Mouse (Mus musculus): ENCODE measurements around the gene Yipf2. TPM values are rescaled to one million over a fixed set of nuclear protein-coding genes. Genes with fewer than 3 reads are reported as not detected.

The Yipf2 gene
- 25.6 and 26.1 TPM in 2 replicates for polyA plus RNA-seq (2015; fragmentation: Nextera tagmentation; extraction: Ambion mirVana)

DNA sequence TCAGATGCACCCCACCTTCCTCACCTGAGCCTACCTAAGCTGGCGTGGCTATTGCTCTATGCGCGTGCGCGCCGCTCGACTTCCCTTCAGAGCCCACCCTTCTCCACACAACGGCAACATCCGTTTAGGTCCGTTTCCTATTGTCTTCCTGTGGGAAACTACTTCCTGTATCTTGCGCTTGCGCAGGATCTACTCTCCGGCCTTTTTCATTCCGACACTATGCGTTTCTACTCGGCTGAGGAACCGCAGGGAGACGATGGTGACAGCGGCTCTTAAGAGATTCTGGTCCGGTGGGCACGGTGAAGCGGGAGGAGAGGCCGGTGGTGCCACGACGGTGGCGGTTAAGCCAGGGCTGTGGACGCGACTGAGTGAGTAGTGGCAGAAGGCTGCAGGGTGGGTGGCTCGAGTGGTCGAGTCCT, at the start of gene Yipf2, which contains the start of gene Timm29:
TSS of gene Yipf2 (minus strand) at position 126 of the 419 bp plus-strand sequence.
TSS of gene Timm29 (plus strand) at position 20 of the 419 bp plus-strand sequence.
- H3K27ac ChIP-seq (ENCODE audit: low read depth, low read length) = peak within 1 kb of the TSS; percentile 79
- peak within 1 kb of the TSS; percentile 85 for H3K4me3 ChIP-seq (ENCODE audit: low read length)
- peaks cover 19% of the 10 kb centered on the region for H3K36me3 ChIP-seq (ENCODE audit: control insufficient read depth, insufficient read depth, low read length)
- H3K4me1 ChIP-seq (ENCODE audit: control insufficient read depth, insufficient read depth, low read depth, low read length) = peaks cover 27% of the 10 kb centered on the region
- no peaks in the 10 kb centered on the region for H3K27me3 ChIP-seq (replicated peaks; ENCODE audit: control insufficient read depth, insufficient read depth, low read length)
- WGBS = 0% methylated on average over 30 of the region's 30 CpGs
- ATAC-seq = peak; percentile 94
- no peaks in the 10 kb centered on the region for H3K9me3 ChIP-seq (ENCODE audit: control insufficient read depth, low read length)
- H3K4me2 ChIP-seq (ENCODE audit: low read length) = peak within 1 kb of the TSS; percentile 91
- peak within 1 kb of the TSS; percentile 88 for H3K9ac ChIP-seq (ENCODE audit: low read depth, low read length)

DNA sequence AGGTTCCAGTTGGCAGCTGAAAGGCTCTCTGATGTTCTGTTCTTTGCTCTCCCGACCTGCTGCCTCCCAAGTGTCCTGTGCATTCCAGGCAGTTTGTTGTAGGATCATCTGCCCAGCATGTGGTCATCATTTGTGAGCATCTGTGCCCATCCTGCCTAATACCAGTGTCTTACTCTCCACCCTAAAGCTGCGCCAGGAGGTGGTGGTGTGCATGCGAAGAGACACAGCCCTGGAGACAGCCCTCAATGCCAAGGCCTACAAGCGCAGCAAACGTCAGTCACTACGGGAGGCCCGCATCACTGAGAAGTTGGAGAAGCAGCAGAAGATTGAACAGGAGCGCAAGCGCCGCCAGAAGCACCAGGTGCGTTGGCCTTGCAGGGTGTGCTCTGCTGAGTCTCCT, 46.4 kb upstream of the Yipf2 start:
- peaks cover 78% of the 10 kb centered on the region for H3K36me3 ChIP-seq (ENCODE audit: control insufficient read depth, insufficient read depth, low read length)
- no peak overlapping the region for H3K4me2 ChIP-seq (ENCODE audit: low read length)
- no peaks in the 10 kb centered on the region for H3K4me1 ChIP-seq (ENCODE audit: control insufficient read depth, insufficient read depth, low read depth, low read length)
- no peaks in the 10 kb centered on the region for H3K27me3 ChIP-seq (replicated peaks; ENCODE audit: control insufficient read depth, insufficient read depth, low read length)
- no peak overlapping the region for H3K4me3 ChIP-seq (ENCODE audit: low read length)
- 86% methylated on average over 11 of the region's 11 CpGs for WGBS
- H3K9me3 ChIP-seq (ENCODE audit: control insufficient read depth, low read length) = no peaks in the 10 kb centered on the region
- no peak overlapping the region for H3K27ac ChIP-seq (ENCODE audit: low read depth, low read length)
- no peak overlapping the region for H3K9ac ChIP-seq (ENCODE audit: low read depth, low read length)
- ATAC-seq = no peak

DNA sequence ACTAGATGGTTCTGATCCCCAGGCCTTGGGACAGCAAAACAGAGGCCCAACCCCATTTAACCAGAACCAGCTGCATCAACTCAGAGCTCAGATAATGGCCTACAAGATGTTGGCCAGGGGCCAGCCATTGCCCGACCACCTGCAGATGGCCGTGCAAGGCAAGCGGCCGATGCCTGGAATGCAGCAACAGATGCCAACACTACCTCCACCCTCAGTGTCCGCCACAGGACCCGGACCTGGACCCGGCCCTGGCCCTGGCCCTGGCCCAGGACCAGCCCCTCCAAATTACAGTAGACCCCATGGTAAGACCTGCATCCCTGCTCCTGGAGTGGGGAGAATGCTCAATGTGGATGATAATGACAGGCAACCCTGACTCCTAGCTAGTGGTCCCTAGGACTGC, 43.0 kb upstream of the Yipf2 start:
- H3K4me3 ChIP-seq (ENCODE audit: low read length) = no peak overlapping the region
- H3K27me3 ChIP-seq (replicated peaks; ENCODE audit: control insufficient read depth, insufficient read depth, low read length) = no peaks in the 10 kb centered on the region
- H3K4me1 ChIP-seq (ENCODE audit: control insufficient read depth, insufficient read depth, low read depth, low read length) = no peaks in the 10 kb centered on the region
- H3K9ac ChIP-seq (ENCODE audit: low read depth, low read length) = no peak overlapping the region
- peaks cover 46% of the 10 kb centered on the region for H3K36me3 ChIP-seq (ENCODE audit: control insufficient read depth, insufficient read depth, low read length)
- H3K9me3 ChIP-seq (ENCODE audit: control insufficient read depth, low read length) = no peaks in the 10 kb centered on the region
- 0 out of 2 replicates have a peak, but pooled peaks have one; percentile 10 for ATAC-seq
- 47% methylated on average over 7 of the region's 7 CpGs for WGBS
- no peak overlapping the region for H3K27ac ChIP-seq (ENCODE audit: low read depth, low read length)
- H3K4me2 ChIP-seq (ENCODE audit: low read length) = no peak overlapping the region

DNA sequence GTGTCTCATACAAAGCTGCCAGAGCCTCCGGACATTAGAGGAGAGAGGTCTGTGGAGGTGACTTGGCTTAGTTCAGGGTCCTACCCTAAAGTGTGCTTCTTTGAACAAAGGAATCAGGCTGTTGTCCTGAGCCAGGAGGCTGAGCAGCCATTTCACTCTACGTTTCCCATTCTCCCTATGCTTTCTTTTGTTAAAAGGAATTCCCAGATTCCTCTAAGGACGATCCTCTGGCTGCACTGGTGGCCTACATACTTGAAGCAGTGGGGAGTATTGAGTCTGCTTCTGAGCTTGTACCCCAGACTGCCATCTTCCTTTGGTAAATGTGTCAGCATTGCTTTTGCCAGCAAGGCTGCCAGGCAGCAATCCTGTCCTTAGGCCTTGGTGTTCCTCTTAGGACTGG, 40.5 kb upstream of the Yipf2 start:
- ATAC-seq = no peak
- Histone ChIP-seq H3K36me3 (ENCODE audit: control insufficient read depth, insufficient read depth, low read length) (peaks cover 25% of the 10 kb centered on the region), H3K27ac (ENCODE audit: low read depth, low read length) (no peak overlapping the region), H3K4me1 (ENCODE audit: control insufficient read depth, insufficient read depth, low read depth, low read length) (no peaks in the 10 kb centered on the region), H3K4me3 (ENCODE audit: low read length) (no peak overlapping the region), H3K4me2 (ENCODE audit: low read length) (no peak overlapping the region), H3K9me3 (ENCODE audit: control insufficient read depth, low read length) (no peaks in the 10 kb centered on the region), H3K27me3 (replicated peaks; ENCODE audit: control insufficient read depth, insufficient read depth, low read length) (no peaks in the 10 kb centered on the region), H3K9ac (ENCODE audit: low read depth, low read length) (no peak overlapping the region)
- 56% methylated on average over 3 of the region's 3 CpGs for WGBS

DNA sequence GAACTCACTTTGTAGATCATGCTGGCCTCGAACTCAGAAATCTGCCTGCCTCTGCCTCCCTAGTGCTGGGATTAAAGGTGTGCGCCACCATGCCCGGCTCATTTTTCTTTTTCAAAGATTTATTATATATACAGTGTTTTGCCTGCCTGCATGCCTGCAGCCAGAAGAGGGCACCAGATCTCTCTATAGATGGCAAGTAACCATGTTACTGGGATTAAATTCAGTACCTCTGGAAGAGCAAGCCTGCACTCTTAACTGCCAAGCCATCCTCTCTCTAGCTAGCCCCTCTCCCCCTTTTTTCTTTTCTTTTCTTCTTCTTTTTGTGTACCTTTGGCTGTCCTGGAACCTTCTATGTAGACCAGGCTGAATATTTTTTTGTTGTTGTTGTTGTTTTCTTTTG, 38.0 kb upstream of the Yipf2 start:
- no peak overlapping the region for H3K4me2 ChIP-seq (ENCODE audit: low read length)
- H3K9ac ChIP-seq (ENCODE audit: low read depth, low read length) = no peak overlapping the region
- no peak overlapping the region for H3K4me3 ChIP-seq (ENCODE audit: low read length)
- no peak overlapping the region for H3K27ac ChIP-seq (ENCODE audit: low read depth, low read length)
- H3K36me3 ChIP-seq (ENCODE audit: control insufficient read depth, insufficient read depth, low read length) = peaks cover 9% of the 10 kb centered on the region
- H3K4me1 ChIP-seq (ENCODE audit: control insufficient read depth, insufficient read depth, low read depth, low read length) = peaks cover 3% of the 10 kb centered on the region; the same call in 1 of the 2 replicates
- no peak for ATAC-seq
- 78% methylated on average over 3 of the region's 3 CpGs for WGBS
- no peaks in the 10 kb centered on the region for H3K9me3 ChIP-seq (ENCODE audit: control insufficient read depth, low read length)
- H3K27me3 ChIP-seq (replicated peaks; ENCODE audit: control insufficient read depth, insufficient read depth, low read length) = no peaks in the 10 kb centered on the region

DNA sequence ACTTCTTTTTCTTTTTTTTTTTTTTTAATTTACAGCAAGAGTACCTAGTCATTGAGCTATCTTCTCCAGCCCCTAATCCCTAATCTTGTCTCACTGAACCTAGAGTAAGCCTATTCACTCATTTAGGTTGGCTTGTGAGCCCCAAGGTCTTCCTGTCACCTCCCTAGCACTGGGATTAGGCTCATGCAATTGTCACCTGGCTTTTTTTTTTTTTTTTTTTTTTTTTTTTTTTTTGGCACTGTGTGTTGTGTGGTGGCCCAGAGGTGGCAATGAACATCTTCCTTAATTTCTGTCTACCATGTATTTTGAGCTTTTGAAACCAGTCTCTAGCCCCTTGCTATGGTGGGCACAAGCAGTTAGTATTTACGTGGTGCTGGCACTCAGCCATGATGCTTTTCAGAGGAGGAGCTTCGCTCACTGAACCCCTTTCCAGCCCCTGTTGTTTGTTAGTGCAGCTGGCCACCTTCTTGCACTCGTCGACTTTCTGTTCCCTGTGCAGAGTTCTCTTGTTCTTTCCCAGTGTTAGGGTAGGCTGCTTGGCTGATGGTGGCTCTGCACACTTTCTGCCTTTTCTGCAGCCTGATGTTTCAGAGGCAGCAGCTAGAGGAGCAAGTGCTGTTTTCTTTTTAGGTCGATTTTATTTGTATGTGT, 34.6 kb upstream of the Yipf2 start:
- Histone ChIP-seq H3K4me1 (ENCODE audit: control insufficient read depth, insufficient read depth, low read depth, low read length) (peaks cover 3% of the 10 kb centered on the region; the same call in 1 of the 2 replicates), H3K27ac (ENCODE audit: low read depth, low read length) (no peak overlapping the region), H3K9me3 (ENCODE audit: control insufficient read depth, low read length) (no peaks in the 10 kb centered on the region), H3K4me3 (ENCODE audit: low read length) (no peak overlapping the region), H3K9ac (ENCODE audit: low read depth, low read length) (no peak overlapping the region), H3K4me2 (ENCODE audit: low read length) (no peak overlapping the region), H3K36me3 (ENCODE audit: control insufficient read depth, insufficient read depth, low read length) (no peaks in the 10 kb centered on the region), H3K27me3 (replicated peaks; ENCODE audit: control insufficient read depth, insufficient read depth, low read length) (no peaks in the 10 kb centered on the region)
- 62% methylated on average over 5 of the region's 5 CpGs for WGBS
- no peak for ATAC-seq

DNA sequence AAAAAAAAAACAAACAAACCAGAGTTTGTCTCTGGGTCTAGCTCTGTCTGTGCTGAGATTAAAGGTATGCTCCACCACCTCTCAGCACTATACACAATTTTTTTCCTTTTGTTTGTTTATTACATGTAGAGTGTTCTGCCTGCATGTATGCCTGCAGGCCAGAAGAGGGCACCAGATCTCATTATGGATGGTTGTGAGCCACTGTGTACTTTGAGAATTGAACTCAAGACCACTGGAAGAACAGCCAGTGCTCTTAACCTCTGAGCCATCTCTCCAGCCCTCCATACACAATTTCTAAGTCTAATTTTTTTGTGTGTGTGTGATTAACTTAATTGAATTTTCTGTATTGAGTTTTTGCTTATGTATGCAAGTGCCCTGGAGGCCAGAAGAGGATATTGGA, 33.9 kb upstream of the Yipf2 start:
- H3K36me3 ChIP-seq (ENCODE audit: control insufficient read depth, insufficient read depth, low read length) = no peaks in the 10 kb centered on the region
- no peaks in the 10 kb centered on the region for H3K27me3 ChIP-seq (replicated peaks; ENCODE audit: control insufficient read depth, insufficient read depth, low read length)
- no peak overlapping the region for H3K4me3 ChIP-seq (ENCODE audit: low read length)
- no peak overlapping the region for H3K4me2 ChIP-seq (ENCODE audit: low read length)
- H3K4me1 ChIP-seq (ENCODE audit: control insufficient read depth, insufficient read depth, low read depth, low read length) = peaks cover 3% of the 10 kb centered on the region; the same call in 1 of the 2 replicates
- no peak overlapping the region for H3K27ac ChIP-seq (ENCODE audit: low read depth, low read length)
- no peaks in the 10 kb centered on the region for H3K9me3 ChIP-seq (ENCODE audit: control insufficient read depth, low read length)
- H3K9ac ChIP-seq (ENCODE audit: low read depth, low read length) = no peak overlapping the region
- no peak for ATAC-seq

DNA sequence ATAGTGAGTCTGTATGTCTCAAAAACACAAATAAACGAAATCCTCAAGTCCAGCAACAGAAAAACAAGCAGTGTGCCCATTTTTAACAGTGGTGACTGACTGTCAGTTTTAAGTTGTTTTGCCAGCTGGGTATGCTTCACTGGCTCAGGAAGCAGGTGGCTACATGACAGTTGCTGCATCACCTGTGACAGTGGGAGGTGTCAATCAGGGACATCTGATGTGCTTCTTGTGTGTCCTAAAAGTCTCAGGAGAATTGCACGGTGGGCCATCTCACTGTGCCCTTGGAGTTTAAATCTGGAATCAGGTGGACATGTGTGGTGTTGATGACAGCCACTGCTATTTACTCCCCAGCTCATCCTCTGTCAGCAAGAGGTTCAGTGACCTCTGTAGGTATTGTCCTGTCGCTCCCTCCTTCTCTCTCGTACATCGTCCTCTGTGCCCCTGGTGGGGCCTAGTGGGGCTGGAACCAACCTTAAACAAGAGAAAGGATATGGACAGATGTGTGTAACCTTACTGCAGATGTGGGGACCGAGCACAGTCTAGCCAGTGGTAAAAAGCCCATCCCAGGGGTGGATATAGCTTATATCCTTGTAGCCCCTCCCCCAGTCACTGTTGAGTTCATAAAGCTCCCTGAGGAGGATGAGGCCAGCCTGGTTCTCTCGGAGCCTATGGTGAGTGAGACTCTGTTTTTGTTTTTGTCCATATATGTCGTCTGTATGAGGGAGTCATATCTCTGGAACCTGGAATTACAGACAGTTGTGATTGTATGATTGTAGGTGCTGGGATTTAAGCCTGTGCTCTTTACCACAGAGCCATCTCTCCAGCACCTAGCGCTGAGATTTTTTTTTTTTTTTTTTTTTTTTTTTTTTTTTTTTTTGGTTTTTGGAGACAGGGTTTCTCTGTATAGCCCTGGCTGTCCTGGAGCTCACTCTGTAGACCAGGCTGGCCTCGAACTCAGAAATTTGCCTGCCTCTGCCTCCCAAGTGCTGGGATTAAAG, 33.0 kb upstream of the Yipf2 start:
- Histone ChIP-seq H3K4me2 (ENCODE audit: low read length) (no peak overlapping the region), H3K27ac (ENCODE audit: low read depth, low read length) (no peak overlapping the region), H3K9me3 (ENCODE audit: control insufficient read depth, low read length) (no peaks in the 10 kb centered on the region), H3K4me3 (ENCODE audit: low read length) (no peak overlapping the region), H3K36me3 (ENCODE audit: control insufficient read depth, insufficient read depth, low read length) (no peaks in the 10 kb centered on the region), H3K4me1 (ENCODE audit: control insufficient read depth, insufficient read depth, low read depth, low read length) (peaks cover 3% of the 10 kb centered on the region; the same call in 1 of the 2 replicates), H3K9ac (ENCODE audit: low read depth, low read length) (no peak overlapping the region), H3K27me3 (replicated peaks; ENCODE audit: control insufficient read depth, insufficient read depth, low read length) (no peaks in the 10 kb centered on the region)
- 0 out of 2 replicates have a peak, but pooled peaks have one; percentile 37 for ATAC-seq
- 85% methylated on average over 9 of the region's 10 CpGs for WGBS

DNA sequence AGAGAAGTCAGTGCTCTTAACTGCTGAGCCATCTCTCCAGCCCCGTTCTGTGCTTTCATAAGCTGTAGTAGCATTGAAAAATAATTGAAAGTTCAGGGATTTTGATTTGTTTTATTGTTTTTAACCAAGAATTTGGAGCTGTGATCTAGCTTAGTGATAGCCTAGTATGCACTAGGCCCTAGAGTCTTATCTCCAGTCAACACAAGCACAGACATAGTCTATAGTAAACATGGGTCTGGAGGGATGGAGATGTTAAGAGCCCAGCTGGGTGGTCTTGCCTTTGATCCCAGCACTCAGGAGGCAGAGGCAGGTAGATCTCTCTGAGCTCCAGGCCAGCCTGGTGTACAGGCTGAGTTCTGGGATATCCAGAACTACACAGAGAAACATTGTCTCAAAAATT, 30.0 kb upstream of the Yipf2 start:
- H3K9me3 ChIP-seq (ENCODE audit: control insufficient read depth, low read length) = no peaks in the 10 kb centered on the region
- H3K4me1 ChIP-seq (ENCODE audit: control insufficient read depth, insufficient read depth, low read depth, low read length) = peaks cover 13% of the 10 kb centered on the region
- WGBS = 100% methylated on average over 1 of the region's 1 CpGs
- no peaks in the 10 kb centered on the region for H3K27me3 ChIP-seq (replicated peaks; ENCODE audit: control insufficient read depth, insufficient read depth, low read length)
- no peak overlapping the region for H3K4me2 ChIP-seq (ENCODE audit: low read length)
- ATAC-seq = no peak
- no peak overlapping the region for H3K27ac ChIP-seq (ENCODE audit: low read depth, low read length)
- no peak overlapping the region for H3K4me3 ChIP-seq (ENCODE audit: low read length)
- H3K36me3 ChIP-seq (ENCODE audit: control insufficient read depth, insufficient read depth, low read length) = no peaks in the 10 kb centered on the region
- H3K9ac ChIP-seq (ENCODE audit: low read depth, low read length) = no peak overlapping the region
